Mouse (Mus musculus) frontal cortex, postnatal 36 days (tissue): ENCODE results near the gene Appl1.

Source experiments
- DNase-seq, 2 experiments: peaks; one replicate each; pipeline ENCODE4 v3.0.0; 2022; ENCODE audit warnings: low spot score in 2 of 2

Gene Appl1

GRCm38 (mm10) chr14:26971106-26971789 is at the start of gene Appl1:
Gene Appl1 (minus strand): TSS chr14:26971232.
- DNase-seq, result no peak

GRCm38 (mm10) chr14:27019850-27020249 is 48.8 kb upstream of the Appl1 start:
- no peak for DNase-seq

GRCm38 (mm10) chr14:27017936-27018335 is 46.9 kb upstream of the Appl1 start:
- DNase-seq, result no peak

GRCm38 (mm10) chr14:27013658-27014057 is 42.6 kb upstream of the Appl1 start:
- DNase-seq, result no peak

GRCm38 (mm10) chr14:27011561-27011960 is 40.5 kb upstream of the Appl1 start:
- no peak for DNase-seq

- DNase-seq, result no peak
Measured at GRCm38 (mm10) chr14:27005937-27006336, 34.9 kb upstream of the Appl1 start.

- no peak for DNase-seq
Measured at GRCm38 (mm10) chr14:27004906-27005305, 33.9 kb upstream of the Appl1 start.

- DNase-seq, result no peak
Measured at GRCm38 (mm10) chr14:27000386-27000785, 29.4 kb upstream of the Appl1 start.

GRCm38 (mm10) chr14:26996257-26996656 is 25.2 kb upstream of the Appl1 start:
- no peak for DNase-seq

GRCm38 (mm10) chr14:26994211-26994741 is 23.2 kb upstream of the Appl1 start, which contains the start of gene Hesx1:
Gene Hesx1 (plus strand): TSS chr14:26994416.
- peak in 1 of 2 experiments; percentile 4 for DNase-seq

GRCm38 (mm10) chr14:26993427-26993826 is 22.4 kb upstream of the Appl1 start:
- DNase-seq, result no peak

GRCm38 (mm10) chr14:26991622-26992021 is 20.6 kb upstream of the Appl1 start:
- DNase-seq, result no peak

- DNase-seq, result no peak
Measured at GRCm38 (mm10) chr14:26988694-26989093, 17.7 kb upstream of the Appl1 start.

GRCm38 (mm10) chr14:26982150-26982530 is 11.1 kb upstream of the Appl1 start:
- no peak for DNase-seq

GRCm38 (mm10) chr14:26981494-26982149 is 10.6 kb upstream of the Appl1 start:
- no peak for DNase-seq

- DNase-seq, result no peak
Measured at GRCm38 (mm10) chr14:26981021-26981420, 10.0 kb upstream of the Appl1 start.

GRCm38 (mm10) chr14:26979808-26980207 is 8.8 kb upstream of the Appl1 start:
- no peak for DNase-seq

- no peak for DNase-seq
Measured at GRCm38 (mm10) chr14:26977500-26977899, 6.5 kb upstream of the Appl1 start.

- DNase-seq, result no peak
Measured at GRCm38 (mm10) chr14:26976212-26976611, 5.2 kb upstream of the Appl1 start.

- DNase-seq, result no peak
Measured at GRCm38 (mm10) chr14:26975490-26975889, 4.5 kb upstream of the Appl1 start.

- DNase-seq, result no peak
Measured at GRCm38 (mm10) chr14:26973089-26973488, 2.1 kb upstream of the Appl1 start.

GRCm38 (mm10) chr14:26970439-26970932 is 546 bp downstream of the Appl1 start:
- DNase-seq, result peak; percentile 94 to 96

GRCm38 (mm10) chr14:26969856-26970407 is 1.1 kb downstream of the Appl1 start:
- peak; percentile 71 to 76 for DNase-seq
